Mouse (Mus musculus): Measurements from ENCODE around the gene Abcg1. TPM values are rescaled to one million over a fixed set of nuclear protein-coding genes. Genes with fewer than 3 reads are reported as not detected.

Gene Abcg1
- polyA plus RNA-seq, 1 experiment, result 57.4 TPM

DNA sequence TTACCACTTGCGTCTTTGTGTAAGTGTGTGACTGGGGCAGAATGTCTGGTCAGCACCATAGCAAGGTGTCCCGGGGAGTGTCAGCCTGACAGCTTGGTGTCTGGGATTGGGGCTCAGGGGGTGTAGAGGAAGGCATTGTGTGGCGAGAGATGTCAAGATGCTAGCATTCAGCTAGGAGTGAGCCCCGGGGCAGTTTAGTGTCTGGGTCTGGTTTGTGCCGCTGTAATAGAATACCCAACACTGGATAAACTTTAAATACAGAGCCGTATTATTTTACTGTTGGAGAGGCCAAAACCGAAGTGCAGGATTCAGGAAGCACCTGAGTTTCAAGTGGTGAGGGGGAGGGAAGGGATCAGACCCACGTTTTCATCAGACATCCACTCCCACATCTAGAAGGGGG is 20.1 kb upstream of the Abcg1 start:
- Histone ChIP-seq H3K4me1 (ENCODE audit: control insufficient read depth, insufficient read depth, low read length) (peaks cover 5% of the 10 kb centered on the region; the same call in 1 of the 2 replicates), H3K4me3 (replicated peaks; ENCODE audit: extremely low read depth, low read depth, low read length) (no peak overlapping the region)
- TF ChIP-seq CTCF (IDR thresholded peaks at IDR 0.05; ENCODE audit: insufficient read depth, low read length), result no peak
- no peak for TF ChIP-seq POLR2A (IDR thresholded peaks at IDR 0.05; ENCODE audit: borderline replicate concordance, extremely low read depth, low read depth, low read length)
- DNase-seq, result no peak
- WGBS, result 66% methylated on average over 8 of the region's 8 CpGs

DNA sequence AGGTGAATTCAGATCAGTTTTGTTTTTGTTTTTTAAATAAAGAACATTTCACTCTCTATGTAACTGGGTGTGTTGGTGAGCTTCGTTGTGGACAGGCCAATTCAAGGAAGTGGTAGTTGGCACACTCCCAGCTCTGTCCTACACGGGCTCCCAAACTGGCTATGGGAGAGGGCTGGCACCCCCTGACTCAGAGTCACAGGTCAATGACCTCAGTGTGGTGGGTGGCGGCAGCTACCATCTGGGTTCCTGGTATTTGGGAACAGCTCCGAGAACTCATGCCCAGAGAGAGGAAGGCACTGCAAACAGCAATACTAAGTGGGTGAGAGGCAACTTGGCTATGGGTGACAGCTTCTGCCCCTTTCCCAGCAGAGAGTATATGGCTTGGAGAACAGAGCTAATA is 19.1 kb upstream of the Abcg1 start:
- no peak overlapping the region for H3K4me3 ChIP-seq (replicated peaks; ENCODE audit: extremely low read depth, low read depth, low read length)
- WGBS, result 26% methylated on average over 4 of the region's 4 CpGs
- no peak for DNase-seq
- TF ChIP-seq CTCF (IDR thresholded peaks at IDR 0.05; ENCODE audit: insufficient read depth, low read length), result no peak
- H3K4me1 ChIP-seq (ENCODE audit: control insufficient read depth, insufficient read depth, low read length), result peaks cover 5% of the 10 kb centered on the region; the same call in 1 of the 2 replicates

GRCm38 (mm10) chr17:31039626-31040025 is 17.8 kb upstream of the Abcg1 start:
- DNase-seq, result no peak
- H3K4me3 ChIP-seq (replicated peaks; ENCODE audit: extremely low read depth, low read depth, low read length), result no peak overlapping the region
- TF ChIP-seq POLR2A (IDR thresholded peaks at IDR 0.05; ENCODE audit: borderline replicate concordance, extremely low read depth, low read depth, low read length), result no peak
- no peak for TF ChIP-seq CTCF (IDR thresholded peaks at IDR 0.05; ENCODE audit: insufficient read depth, low read length)
- H3K4me1 ChIP-seq (ENCODE audit: control insufficient read depth, insufficient read depth, low read length), result peaks cover 2% of the 10 kb centered on the region; the same call in 1 of the 2 replicates
- 39% methylated on average over 7 of the region's 7 CpGs for WGBS

DNA sequence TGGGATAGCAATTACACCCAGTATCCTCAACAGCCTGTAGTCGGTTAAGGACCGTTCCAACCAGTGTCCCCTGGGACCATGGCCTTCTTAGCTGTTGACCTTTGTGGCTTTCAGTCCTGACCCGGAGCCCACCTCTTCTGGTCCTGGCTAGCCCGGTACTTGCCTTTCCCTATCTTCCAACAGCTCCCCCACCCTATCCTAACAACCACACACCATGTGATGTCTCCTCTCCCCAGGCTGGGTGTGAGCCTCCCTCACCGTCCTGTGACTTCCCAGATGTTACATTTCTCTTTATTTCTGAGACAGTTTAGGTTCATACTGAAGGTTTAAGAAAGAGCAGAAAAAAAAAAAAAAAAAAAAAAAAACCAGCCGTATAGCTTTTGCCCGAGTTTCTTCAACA is 17.1 kb upstream of the Abcg1 start:
- TF ChIP-seq CTCF (IDR thresholded peaks at IDR 0.05; ENCODE audit: insufficient read depth, low read length) (no peak), POLR2A (IDR thresholded peaks at IDR 0.05; ENCODE audit: borderline replicate concordance, extremely low read depth, low read depth, low read length) (no peak)
- no peak for DNase-seq
- WGBS, result 62% methylated on average over 7 of the region's 7 CpGs

GRCm38 (mm10) chr17:31042751-31043150 is 14.7 kb upstream of the Abcg1 start:
- DNase-seq, result no peak
- WGBS, result 54% methylated on average over 2 of the region's 2 CpGs
- Histone ChIP-seq H3K4me1 (ENCODE audit: control insufficient read depth, insufficient read depth, low read length) (no peaks in the 10 kb centered on the region; the same call in 1 of the 2 replicates), H3K4me3 (replicated peaks; ENCODE audit: extremely low read depth, low read depth, low read length) (no peak overlapping the region)
- TF ChIP-seq CTCF (IDR thresholded peaks at IDR 0.05; ENCODE audit: insufficient read depth, low read length) (no peak), POLR2A (IDR thresholded peaks at IDR 0.05; ENCODE audit: borderline replicate concordance, extremely low read depth, low read depth, low read length) (no peak)

More for the DNA sequence above, 17.1 kb upstream of the Abcg1 start:
- H3K4me3 ChIP-seq (replicated peaks; ENCODE audit: extremely low read depth, low read depth, low read length), result no peak overlapping the region
- H3K4me1 ChIP-seq (ENCODE audit: control insufficient read depth, insufficient read depth, low read length), result no peaks in the 10 kb centered on the region; the same call in 1 of the 2 replicates

GRCm38 (mm10) chr17:31057891-31058744 is 643 bp downstream of the Abcg1 start:
- no peak for TF ChIP-seq CTCF (IDR thresholded peaks at IDR 0.05; ENCODE audit: insufficient read depth, low read length)
- no peak; the same call in 1 of the 2 replicates for TF ChIP-seq POLR2A (IDR thresholded peaks at IDR 0.05; ENCODE audit: borderline replicate concordance, extremely low read depth, low read depth, low read length)
- Histone ChIP-seq H3K4me1 (ENCODE audit: control insufficient read depth, insufficient read depth, low read length) (peaks cover 8% of the 10 kb centered on the region), H3K4me3 (replicated peaks; ENCODE audit: extremely low read depth, low read depth, low read length) (peak overlapping the region; percentile 85)
- DNase-seq, result no peak
- WGBS, result 2% methylated on average over 31 of the region's 31 CpGs

DNA sequence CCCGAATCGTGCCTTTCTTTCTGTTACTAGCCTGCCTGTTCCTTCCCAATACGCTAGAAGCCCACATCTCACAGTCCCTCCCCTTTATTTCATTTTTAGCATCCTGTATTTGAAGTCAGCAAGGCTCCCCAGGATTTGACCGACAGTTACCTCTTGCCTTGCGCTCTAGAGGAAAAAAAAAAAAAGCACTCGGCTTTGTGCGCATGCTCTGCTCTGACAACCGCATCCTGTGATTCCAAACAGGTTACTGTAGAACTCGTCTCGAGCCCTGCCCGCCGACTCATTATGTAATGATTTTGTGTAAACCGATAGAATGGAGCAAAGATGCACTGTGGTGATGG is 1.2 kb downstream of the Abcg1 start:
- H3K4me1 ChIP-seq (ENCODE audit: control insufficient read depth, insufficient read depth, low read length), result peaks cover 8% of the 10 kb centered on the region
- DNase-seq, result no peak
- TF ChIP-seq POLR2A (IDR thresholded peaks at IDR 0.05; ENCODE audit: borderline replicate concordance, extremely low read depth, low read depth, low read length) (no peak), CTCF (IDR thresholded peaks at IDR 0.05; ENCODE audit: insufficient read depth, low read length) (no peak)
- WGBS, result 2% methylated on average over 13 of the region's 13 CpGs
- peak overlapping the region; percentile 85 for H3K4me3 ChIP-seq (replicated peaks; ENCODE audit: extremely low read depth, low read depth, low read length)

GRCm38 (mm10) chr17:31060196-31060587 is 2.7 kb downstream of the Abcg1 start:
- H3K4me3 ChIP-seq (replicated peaks; ENCODE audit: extremely low read depth, low read depth, low read length), result no peak overlapping the region
- TF ChIP-seq POLR2A (IDR thresholded peaks at IDR 0.05; ENCODE audit: borderline replicate concordance, extremely low read depth, low read depth, low read length), result no peak
- no peak for TF ChIP-seq CTCF (IDR thresholded peaks at IDR 0.05; ENCODE audit: insufficient read depth, low read length)
- 34% methylated on average over 4 of the region's 4 CpGs for WGBS

GRCm38 (mm10) chr17:31060588-31061345 is 3.3 kb downstream of the Abcg1 start:
- WGBS, result 20% methylated on average over 13 of the region's 13 CpGs
- Histone ChIP-seq H3K4me3 (replicated peaks; ENCODE audit: extremely low read depth, low read depth, low read length) (no peak overlapping the region), H3K4me1 (ENCODE audit: control insufficient read depth, insufficient read depth, low read length) (peaks cover 8% of the 10 kb centered on the region)
- DNase-seq, result no peak
- TF ChIP-seq CTCF (IDR thresholded peaks at IDR 0.05; ENCODE audit: insufficient read depth, low read length) (no peak), POLR2A (IDR thresholded peaks at IDR 0.05; ENCODE audit: borderline replicate concordance, extremely low read depth, low read depth, low read length) (no peak; the same call in 1 of the 2 replicates)

More at GRCm38 (mm10) chr17:31060196-31060587, 2.7 kb downstream of the Abcg1 start:
- peaks cover 8% of the 10 kb centered on the region for H3K4me1 ChIP-seq (ENCODE audit: control insufficient read depth, insufficient read depth, low read length)
- DNase-seq, result no peak
